Comparison of ENCODE assay signal across 11 mouse cellular contexts in genomic region chr16:4940311-4940850, GRCm38 (mm10). TPM values are rescaled to one million over a fixed set of nuclear protein-coding genes. Genes with fewer than 3 reads are reported as not detected.
DNase-seq lines count a peak whose midpoint lies in the region; ATAC-seq and TF ChIP-seq lines count a peak whose summit lies in the region.
"Had no signal": no experiment of that assay in that cellular context is flagged by ENCODE, and none has a peak within 500 bp of the region (broad histone marks: within the 10 kb centered on the region; RNA-seq: fewer than 3 reads in every experiment).

No protein-coding gene starts in this region.

- intact Hi-C loops in gastrocnemius, adult 2 months (cut with DNase I), result no loop called here

- peaks cover 25% of the 10 kb centered on the region for H3K4me1 ChIP-seq in liver, embryonic 12.5 days
- peaks cover 16% of the 10 kb centered on the region for H3K4me1 ChIP-seq in forebrain, embryonic 15.5 days
- peaks cover 11% of the 10 kb centered on the region for H3K4me1 ChIP-seq in midbrain, embryonic 15.5 days

- no peaks in the 10 kb centered on the region for H3K27me3 ChIP-seq in liver, embryonic 12.5 days (replicated peaks)
- no peaks in the 10 kb centered on the region for H3K27me3 ChIP-seq in forebrain, embryonic 15.5 days
- no peaks in the 10 kb centered on the region for H3K27me3 ChIP-seq in midbrain, embryonic 15.5 days (replicated peaks)

- peaks cover 74% of the 10 kb centered on the region for H3K36me3 ChIP-seq in liver, embryonic 12.5 days
- H3K36me3 ChIP-seq in forebrain, embryonic 15.5 days, result peaks cover 68% of the 10 kb centered on the region
- H3K36me3 ChIP-seq in midbrain, embryonic 15.5 days (replicated peaks), result peaks cover 17% of the 10 kb centered on the region; the same call in 1 of the 2 replicates

- no peak for ATAC-seq in liver, embryonic 12.5 days
- ATAC-seq in forebrain, embryonic 15.5 days (replicated peaks), result no peak
- no peak for ATAC-seq in midbrain, embryonic 15.5 days (replicated peaks)
- no peak for ATAC-seq in activated CD4-positive, CD25-positive, alpha-beta regulatory T cell, adult 4 months

- 0 out of 2 replicates have a peak overlapping the region, but pooled peaks have one; percentile 82 for H3K9ac ChIP-seq in liver, embryonic 12.5 days
- no peak overlapping the region for H3K9ac ChIP-seq in forebrain, embryonic 15.5 days (replicated peaks)
- H3K9ac ChIP-seq in midbrain, embryonic 15.5 days, result peak overlapping the region; percentile 98

- no peak for DNase-seq in gastrocnemius, adult 2 months
- DNase-seq in gastrocnemius, postnatal 10 days, result no peak
- no peak for DNase-seq in liver
- DNase-seq in layer of hippocampus, postnatal 10 days (ENCODE audit: low spot score in 2 of 2), result no peak

- H3K4me2 ChIP-seq in liver, embryonic 12.5 days, result peak overlapping the region; percentile 97
- H3K4me2 ChIP-seq in forebrain, embryonic 15.5 days (replicated peaks), result peak overlapping the region; percentile 98
- peak overlapping the region; percentile 97 for H3K4me2 ChIP-seq in midbrain, embryonic 15.5 days

- no peak overlapping the region; the same call in none of the 2 replicates for H3K4me3 ChIP-seq in gastrocnemius, adult 2 months
- H3K4me3 ChIP-seq in liver, embryonic 12.5 days, result no peak overlapping the region
- H3K4me3 ChIP-seq in forebrain, embryonic 15.5 days, result peak overlapping the region; percentile 92; the same call in 1 of the 2 replicates
- peak overlapping the region; percentile 95 for H3K4me3 ChIP-seq in midbrain, embryonic 15.5 days

- no peaks in the 10 kb centered on the region for H3K9me3 ChIP-seq in liver, embryonic 12.5 days (replicated peaks)
- no peaks in the 10 kb centered on the region for H3K9me3 ChIP-seq in forebrain, embryonic 15.5 days
- no peaks in the 10 kb centered on the region for H3K9me3 ChIP-seq in midbrain, embryonic 15.5 days

- H3K27ac ChIP-seq in gastrocnemius, adult 2 months, result peak overlapping the region; percentile 89; the same call in 1 of the 2 replicates
- H3K27ac ChIP-seq in liver, embryonic 12.5 days, result no peak overlapping the region
- H3K27ac ChIP-seq in forebrain, embryonic 15.5 days (replicated peaks), result no peak overlapping the region
- 0 out of 2 replicates have a peak overlapping the region, but pooled peaks have one; percentile 87 for H3K27ac ChIP-seq in midbrain, embryonic 15.5 days

- no peak for TF ChIP-seq CTCF in gastrocnemius, adult 2 months (IDR thresholded peaks at IDR 0.05)

- WGBS in liver, embryonic 12.5 days (ENCODE audit: insufficient replicate concordance), result 83% methylated on average over 10 of the region's 10 CpGs
- WGBS in forebrain, embryonic 15.5 days, result 91% methylated on average over 10 of the region's 10 CpGs
- 93% methylated on average over 10 of the region's 10 CpGs for WGBS in midbrain, embryonic 15.5 days

RNA-seq across cellular contexts. Expression of gene Nudt16l1, which starts 1.8 kb away (rescaled TPM):
- 10 to 100 TPM; 10.5 to 13.7 TPM for total RNA-seq in gastrocnemius, adult 2 months (2021)
- total RNA-seq in gastrocnemius, postnatal 10 days (2021), result 10 to 100 TPM; 32.6 to 35.2 TPM
- 61.2 and 62.7 TPM in 2 replicates for polyA plus RNA-seq in liver, embryonic 12.5 days (2016; fragmentation: Nextera tagmentation; extraction: Ambion mirVana)
- 138 and 139 TPM in 2 replicates for polyA plus RNA-seq in forebrain, embryonic 15.5 days (2015; fragmentation: Nextera tagmentation; extraction: Ambion mirVana)
- polyA plus RNA-seq in midbrain, embryonic 15.5 days (2015; fragmentation: Nextera tagmentation; extraction: Ambion mirVana), result 123 and 132 TPM in 2 replicates
- polyA plus RNA-seq in activated CD4-positive, CD25-positive, alpha-beta regulatory T cell, adult 4 months (2017; shearing (Covaris generic)), result 10 to 100 TPM; 86.6 to 90.3 TPM
- 10 to 100 TPM; 67.0 to 76.3 TPM for total RNA-seq in layer of hippocampus, postnatal 10 days (2021)

RNA-seq across cellular contexts. Expression of gene Anks3, which starts 23.6 kb away (rescaled TPM):
- total RNA-seq in gastrocnemius, adult 2 months (2021), result 10 to 100 TPM; 12.8 to 16.7 TPM
- 10 to 100 TPM; 14.9 to 21.5 TPM for total RNA-seq in gastrocnemius, postnatal 10 days (2021)
- polyA plus RNA-seq in liver, embryonic 12.5 days (2016; fragmentation: Nextera tagmentation; extraction: Ambion mirVana), result 16.8 and 19.7 TPM in 2 replicates
- 79.9 and 80.7 TPM in 2 replicates for polyA plus RNA-seq in forebrain, embryonic 15.5 days (2015; fragmentation: Nextera tagmentation; extraction: Ambion mirVana)
- polyA plus RNA-seq in midbrain, embryonic 15.5 days (2015; fragmentation: Nextera tagmentation; extraction: Ambion mirVana), result 80.0 and 86.3 TPM in 2 replicates
- polyA plus RNA-seq in activated CD4-positive, CD25-positive, alpha-beta regulatory T cell, adult 4 months (2017; shearing (Covaris generic)), result 10 to 100 TPM; 29.7 to 31.8 TPM
- total RNA-seq in layer of hippocampus, postnatal 10 days (2021), result 10 to 100 TPM; 55.4 to 61.0 TPM

RNA-seq across cellular contexts. Expression of gene Mgrn1, which starts 54.3 kb away (rescaled TPM):
- total RNA-seq in gastrocnemius, adult 2 months (2021), result 10 to 100 TPM; 53.5 to 66.1 TPM
- 10 to 100 TPM; 62.2 to 68.4 TPM for total RNA-seq in gastrocnemius, postnatal 10 days (2021)
- polyA plus RNA-seq in liver, embryonic 12.5 days (2016; fragmentation: Nextera tagmentation; extraction: Ambion mirVana), result 29.8 and 31.1 TPM in 2 replicates
- polyA plus RNA-seq in forebrain, embryonic 15.5 days (2015; fragmentation: Nextera tagmentation; extraction: Ambion mirVana), result 95.8 and 102 TPM in 2 replicates
- 124 and 131 TPM in 2 replicates for polyA plus RNA-seq in midbrain, embryonic 15.5 days (2015; fragmentation: Nextera tagmentation; extraction: Ambion mirVana)
- polyA plus RNA-seq in activated CD4-positive, CD25-positive, alpha-beta regulatory T cell, adult 4 months (2017; shearing (Covaris generic)), result 10 to 100 TPM; 25.9 to 33.6 TPM
- total RNA-seq in layer of hippocampus, postnatal 10 days (2021), result 100 to 1,000 TPM; 164 to 168 TPM

RNA-seq across cellular contexts. Expression of gene Sept12, which starts 57.3 kb away (rescaled TPM):
- not detected for total RNA-seq in gastrocnemius, adult 2 months (2021)
- total RNA-seq in gastrocnemius, postnatal 10 days (2021), result not detected
- polyA plus RNA-seq in liver, embryonic 12.5 days (2016; fragmentation: Nextera tagmentation; extraction: Ambion mirVana), result 0.11 TPM in 1 of 2 replicates, not detected in the other
- polyA plus RNA-seq in forebrain, embryonic 15.5 days (2015; fragmentation: Nextera tagmentation; extraction: Ambion mirVana), result not detected in 2 replicates
- polyA plus RNA-seq in midbrain, embryonic 15.5 days (2015; fragmentation: Nextera tagmentation; extraction: Ambion mirVana), result not detected in 2 replicates
- polyA plus RNA-seq in activated CD4-positive, CD25-positive, alpha-beta regulatory T cell, adult 4 months (2017; shearing (Covaris generic)), result not detected
- total RNA-seq in layer of hippocampus, postnatal 10 days (2021), result not detected
- total RNA-seq: liver, adult 2 months had no signal
- polyA plus RNA-seq: C2C12; erythroblast, embryonic 14.5 days; liver, adult 2 months had no signal

Comparison
In these comparisons a context has a peak if more than half of its experiments do, and no peak if none do; other contexts are left out.
1. H3K27ac ChIP-seq: peak in gastrocnemius, adult 2 months (single experiment) and midbrain, embryonic 15.5 days (single experiment); none in liver, embryonic 12.5 days (single experiment) and forebrain, embryonic 15.5 days (single experiment).
2. H3K4me3 ChIP-seq: peak in forebrain, embryonic 15.5 days (single experiment) and midbrain, embryonic 15.5 days (single experiment); none in gastrocnemius, adult 2 months (single experiment) and liver, embryonic 12.5 days (single experiment).
3. Peak in every context shown above with its lines, with median percentiles within 50 percentile points of each other: H3K4me2 ChIP-seq.